Mouse (Mus musculus) lung, postnatal 0 days (tissue): ENCODE data around the gene Sdcbp2. TPM values are rescaled to one million over a fixed set of nuclear protein-coding genes. Genes with fewer than 3 reads are reported as not detected.

Experiments
- ATAC-seq: fragments of 200-750 bp; cut with Nextera tagmentation; 2 replicates; pipeline ENCODE4 v1.8.0; 2017; ENCODE audit warnings: moderate library complexity
- DNase-seq: peaks from one replicate; pipeline ENCODE4 v3.0.0-alpha.2; 2016; ENCODE audit warnings: low spot score
- H3K27ac ChIP-seq: fragments of 300-500 bp; sonication (generic); 2 replicates; pipeline ENCODE4 v1.5.1; 2014; ENCODE audit warnings: antibody characterized with exemption, mild to moderate bottlenecking, low read length, mixed read lengths
- H3K27me3 ChIP-seq: fragments of 300-500 bp; sonication (generic); replicated peaks from 2 replicates; pipeline ENCODE4 v1.6.1; 2014; ENCODE audit warnings: low read length, mixed read lengths; ENCODE audit not compliant: insufficient read depth
- H3K36me3 ChIP-seq: fragments of 300-500 bp; sonication (generic); 2 replicates; pipeline ENCODE4 v1.6.1; 2014; ENCODE audit warnings: low read length, mixed read lengths; ENCODE audit not compliant: insufficient read depth
- H3K4me1 ChIP-seq: fragments of 300-500 bp; sonication (generic); 2 replicates; pipeline ENCODE4 v1.6.1; 2014; ENCODE audit warnings: antibody characterized with exemption, low read depth, low read length, mixed read lengths; ENCODE audit not compliant: insufficient read depth
- H3K4me2 ChIP-seq: fragments of 300-500 bp; sonication (generic); replicated peaks from 2 replicates; pipeline ENCODE4 v1.6.1; 2014; ENCODE audit warnings: low read depth, mild to moderate bottlenecking, low read length, moderate library complexity, mixed read lengths
- H3K4me3 ChIP-seq: fragments of 300-500 bp; sonication (generic); 2 replicates; pipeline ENCODE4 v1.5.1; 2014; ENCODE audit warnings: low read depth, low read length
- H3K9ac ChIP-seq: fragments of 300-500 bp; sonication (generic); replicated peaks from 2 replicates; pipeline ENCODE4 v1.6.1; 2014; ENCODE audit warnings: low read depth, mild to moderate bottlenecking
- H3K9me3 ChIP-seq: fragments of 300-500 bp; sonication (generic); 2 replicates; pipeline ENCODE4 v1.6.1; 2016; ENCODE audit warnings: low read length, mixed read lengths
- CTCF ChIP-seq: IDR thresholded peaks from 2 replicates; pipeline ENCODE4 v1.5.1; 2016; ENCODE audit warnings: antibody characterized with exemption, mild to moderate bottlenecking
- EP300 ChIP-seq: IDR thresholded peaks from 2 replicates; pipeline ENCODE4 v1.6.1; 2016; ENCODE audit warnings: antibody characterized with exemption, mild to moderate bottlenecking, control low read depth
- WGBS: fragments of 180-500 bp; shearing (Covaris S2); extraction: QIAGEN DNeasy Blood & Tissue Kit; methylation state at CpG from one replicate; pipeline ENCODE4 v1.1.7; 2014; 5-methylcytosine and 5-hydroxymethylcytosine counted together
- polyA plus RNA-seq: library from polyadenylated mRNA; unstranded; fragments of >200 nt; fragmentation: Nextera tagmentation; extraction: Ambion mirVana; gene quantifications from 2 replicates; pipeline ENCODE4 v1.2.1, GENCODE M21; 2015

Gene Sdcbp2
- polyA plus RNA-seq, 1 experiment from 2014 or later: 2.5 TPM

DNA sequence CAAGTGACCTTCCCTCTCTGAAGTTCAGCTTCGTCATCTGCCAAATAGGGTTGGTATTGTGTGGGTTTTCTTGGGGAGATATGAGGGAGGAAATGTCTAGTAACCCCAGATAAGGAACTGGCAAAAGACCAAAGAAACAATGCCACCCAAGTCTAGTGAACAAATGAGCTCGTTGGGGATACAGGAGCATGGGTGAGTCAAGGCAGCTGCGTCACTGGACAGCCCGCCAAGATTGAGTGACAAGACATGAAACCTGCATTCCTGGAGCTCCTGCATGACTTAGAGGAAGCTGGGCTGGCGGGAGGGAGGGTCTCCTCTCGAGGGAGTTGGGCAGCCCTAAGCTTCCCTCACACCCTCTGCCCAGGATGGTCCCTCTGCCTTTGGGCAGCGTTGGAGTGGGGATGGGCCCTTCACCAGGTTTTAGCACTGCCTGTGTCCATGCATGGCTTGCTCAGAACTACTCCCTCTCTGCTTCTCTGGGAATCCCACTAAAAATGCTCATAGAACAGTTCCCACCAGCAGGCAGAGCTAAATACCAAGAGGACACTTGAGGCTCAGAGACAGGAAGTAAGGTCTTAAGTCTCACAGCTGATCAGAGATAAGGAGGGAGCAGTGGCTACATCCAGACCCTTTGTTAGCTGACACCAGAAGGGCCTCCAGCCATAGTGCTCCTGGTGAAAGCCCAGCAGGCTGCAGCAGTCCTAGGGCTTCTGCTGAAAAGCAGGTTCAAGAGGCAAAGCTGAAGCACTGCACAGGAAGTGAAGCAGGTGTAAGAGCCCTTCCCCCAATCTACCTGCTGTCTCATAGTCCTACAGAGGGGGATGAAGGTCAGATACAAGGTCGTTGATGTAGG, 41.8 kb upstream of the Sdcbp2 start:
- DNase-seq: peak; percentile 50
- Histone ChIP-seq H3K9ac (no peak overlapping the region), H3K9me3 (no peaks in the 10 kb centered on the region), H3K27me3 (no peaks in the 10 kb centered on the region), H3K4me2 (no peak overlapping the region), H3K36me3 (no peaks in the 10 kb centered on the region), H3K4me3 (no peak overlapping the region), H3K4me1 (peaks cover 3% of the 10 kb centered on the region; the same call in 1 of the 2 replicates), H3K27ac (peak overlapping the region; percentile 66)
- TF ChIP-seq CTCF (peak; percentile 50), EP300 (peak; percentile 94)
- 21% methylated on average over 8 of the region's 8 CpGs for WGBS
- ATAC-seq: peak; percentile 61

GRCm38 (mm10) chr2:151533632-151534031, 38.8 kb upstream of the Sdcbp2 start:
- Histone ChIP-seq H3K27me3 (no peaks in the 10 kb centered on the region), H3K9me3 (no peaks in the 10 kb centered on the region), H3K36me3 (no peaks in the 10 kb centered on the region), H3K4me2 (no peak overlapping the region), H3K4me3 (no peak overlapping the region), H3K4me1 (peaks cover 12% of the 10 kb centered on the region; the same call in 1 of the 2 replicates), H3K9ac (no peak overlapping the region), H3K27ac (no peak overlapping the region)
- WGBS: 64% methylated on average over 6 of the region's 6 CpGs
- DNase-seq (peak; percentile 54), ATAC-seq (peak; percentile 51)
- TF ChIP-seq EP300 (peak; percentile 63), CTCF (no peak)

DNA sequence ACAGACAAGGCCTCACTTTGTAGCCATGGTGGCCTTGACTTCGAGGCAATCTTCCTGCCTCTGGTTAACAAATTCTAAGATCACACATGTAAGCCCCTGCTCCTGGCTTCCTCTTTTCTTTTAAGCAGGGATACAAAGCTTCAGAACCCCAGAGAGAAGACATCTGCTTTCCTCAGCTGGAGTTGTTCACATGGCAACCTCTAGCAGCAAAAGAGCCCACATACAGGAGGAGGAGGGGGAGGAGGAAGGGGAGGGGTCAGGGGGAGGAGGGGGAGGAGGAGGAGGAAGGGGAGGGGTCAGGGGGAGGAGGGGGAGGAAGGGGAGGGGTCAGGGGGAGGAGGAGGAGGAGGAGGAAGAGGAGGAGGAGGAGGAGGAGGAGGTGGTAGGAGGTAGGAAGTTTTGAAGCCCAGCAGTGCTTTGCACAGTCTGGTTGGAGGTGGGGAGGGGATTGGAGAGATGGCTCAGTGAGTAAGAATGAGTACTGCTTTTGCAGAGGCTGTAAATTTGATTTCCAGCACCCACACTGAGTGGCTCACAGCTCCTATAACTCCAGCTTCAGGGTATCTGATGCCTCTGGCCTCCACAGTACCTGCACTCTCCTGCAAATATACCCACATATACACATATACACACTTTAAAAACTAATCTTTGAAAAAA, 36.3 kb upstream of the Sdcbp2 start:
- H3K27me3 ChIP-seq: no peaks in the 10 kb centered on the region
- DNase-seq: peak; percentile 48
- TF ChIP-seq CTCF: no peak
- no peak for TF ChIP-seq EP300
- peaks cover 8% of the 10 kb centered on the region; the same call in 1 of the 2 replicates for H3K4me1 ChIP-seq
- peak overlapping the region; percentile 84 for H3K27ac ChIP-seq
- H3K4me2 ChIP-seq: peak overlapping the region; percentile 34; the same call in 1 of the 2 replicates
- no peaks in the 10 kb centered on the region for H3K9me3 ChIP-seq
- H3K9ac ChIP-seq: no peak overlapping the region
- 23% methylated on average over 1 of the region's 1 CpGs for WGBS
- ATAC-seq: peak; percentile 56
- no peaks in the 10 kb centered on the region for H3K36me3 ChIP-seq
- no peak overlapping the region for H3K4me3 ChIP-seq

- DNase-seq: peak; percentile 91
- Histone ChIP-seq H3K9me3 (no peaks in the 10 kb centered on the region), H3K4me3 (no peak overlapping the region), H3K4me2 (peak overlapping the region; percentile 34; the same call in 1 of the 2 replicates), H3K36me3 (no peaks in the 10 kb centered on the region), H3K9ac (no peak overlapping the region), H3K27me3 (no peaks in the 10 kb centered on the region), H3K4me1 (peaks cover 11% of the 10 kb centered on the region; the same call in 1 of the 2 replicates), H3K27ac (peak overlapping the region; percentile 84)
- 8% methylated on average over 5 of the region's 5 CpGs for WGBS
- ATAC-seq: peak; percentile 87
- TF ChIP-seq CTCF (no peak), EP300 (peak; percentile 86)
These were observed 35.8 kb upstream of the Sdcbp2 start for GRCm38 (mm10) chr2:151536618-151536974.

DNA sequence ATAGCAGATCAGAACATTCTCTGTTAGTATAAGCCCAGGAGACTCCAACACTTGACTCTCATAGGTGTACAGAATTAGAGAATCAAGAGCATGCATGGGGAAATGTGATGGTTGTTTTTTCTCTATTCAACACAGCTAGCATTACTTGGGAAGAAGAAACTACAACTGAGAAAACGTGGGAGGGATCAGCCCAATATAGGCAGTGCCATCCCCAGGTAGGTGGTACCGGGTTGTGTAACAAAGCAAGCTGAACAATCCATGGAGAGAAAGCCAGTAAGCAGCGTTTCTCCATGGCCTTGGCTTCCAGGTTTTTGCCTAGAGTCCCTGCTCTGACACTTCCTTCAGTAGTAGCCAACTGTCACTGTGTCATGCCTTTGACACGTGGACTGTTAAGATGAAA, 33.8 kb upstream of the Sdcbp2 start:
- no peak for TF ChIP-seq CTCF
- TF ChIP-seq EP300: no peak
- ATAC-seq (no peak), DNase-seq (no peak)
- no peak overlapping the region for H3K4me2 ChIP-seq
- no peaks in the 10 kb centered on the region for H3K9me3 ChIP-seq
- H3K4me3 ChIP-seq: no peak overlapping the region
- no peaks in the 10 kb centered on the region for H3K36me3 ChIP-seq
- H3K27me3 ChIP-seq: no peaks in the 10 kb centered on the region
- no peak overlapping the region for H3K9ac ChIP-seq
- no peak overlapping the region for H3K27ac ChIP-seq
- H3K4me1 ChIP-seq: peaks cover 16% of the 10 kb centered on the region; the same call in 1 of the 2 replicates
- 65% methylated on average over 4 of the region's 4 CpGs for WGBS

GRCm38 (mm10) chr2:151542323-151543062, 29.9 kb upstream of the Sdcbp2 start, which contains the start of gene Fkbp1a:
TSS of gene Fkbp1a (plus strand) at chr2:151542483.
- H3K4me3 ChIP-seq: peak within 1 kb of the TSS; percentile 86
- peaks cover 9% of the 10 kb centered on the region for H3K36me3 ChIP-seq
- H3K4me1 ChIP-seq: peaks cover 8% of the 10 kb centered on the region; the same call in 1 of the 2 replicates
- TF ChIP-seq EP300: peak; percentile 92
- TF ChIP-seq CTCF: peak; percentile 19
- no peaks in the 10 kb centered on the region for H3K9me3 ChIP-seq
- peak within 1 kb of the TSS; percentile 97 for H3K27ac ChIP-seq
- WGBS: under 1% methylated on average over 82 of the region's 93 CpGs
- peak within 1 kb of the TSS; percentile 80 for H3K4me2 ChIP-seq
- DNase-seq (peak; percentile 97), ATAC-seq (peak; percentile 96)
- H3K9ac ChIP-seq: peak within 1 kb of the TSS; percentile 82
- H3K27me3 ChIP-seq: no peaks in the 10 kb centered on the region
